Mouse (Mus musculus) kidney, adult 2 months (tissue): ENCODE measurements around the gene Pkp4.

Experiments used
- CTCF ChIP-seq: fragments of 200-500 bp; conservative IDR thresholded peaks from 2 replicates; pipeline ENCODE4 v1.5.1; 2011; ENCODE audit warnings: low read depth, mild to moderate bottlenecking, control low read depth, low read length, moderate library complexity, mixed read lengths; ENCODE audit not compliant: insufficient read depth, insufficient read length
- POLR2A ChIP-seq: fragments of 200-500 bp; IDR thresholded peaks from one replicate; pipeline ENCODE4 v1.6.1; 2011; ENCODE audit warnings: low read depth, low read length, control low read depth

GRCm38 (mm10) chr2:59338926-59339325 lies 178.3 kb downstream of the Pkp4 start:
- TF ChIP-seq CTCF (no peak), POLR2A (no peak)
